Comparison of ENCODE assay signal across 11 mouse cellular contexts in the genomic region with DNA sequence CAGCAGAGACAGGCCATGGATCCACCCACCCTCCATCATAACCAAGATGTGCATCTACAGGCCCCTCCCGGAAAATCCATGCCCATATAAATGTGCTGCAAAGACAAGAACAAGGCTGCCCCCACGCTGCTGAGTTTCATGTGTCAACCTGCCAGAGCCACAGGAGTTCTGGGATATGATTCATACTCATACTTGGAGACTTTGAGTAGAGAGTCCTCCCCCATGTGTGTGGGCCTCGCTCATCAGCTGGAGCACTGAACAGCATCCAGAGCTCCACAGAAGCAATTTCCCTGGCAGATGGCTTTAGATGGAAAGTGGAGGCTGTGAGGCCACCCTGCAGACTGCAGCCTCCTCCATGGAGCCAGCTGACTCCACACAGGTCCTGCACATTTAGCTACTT. TPM values are rescaled to one million over a fixed set of nuclear protein-coding genes. Genes with fewer than 3 reads are reported as not detected.
DNase-seq lines count a peak whose midpoint lies in the region; ATAC-seq and TF ChIP-seq lines count a peak whose summit lies in the region.
"Had no signal": no experiment of that assay in that cellular context is flagged by ENCODE, and none has a peak within 500 bp of the region (broad histone marks: within the 10 kb centered on the region; RNA-seq: fewer than 3 reads in every experiment).

No protein-coding gene starts in this region.

- no peak for DNase-seq in midbrain, embryonic 10.5 days (ENCODE audit: low spot score)
- DNase-seq in midbrain, embryonic 11.5 days (ENCODE audit: low spot score, missing footprints) = no peak
- peak; percentile 40 to 77 for DNase-seq in frontal cortex, postnatal 10 days (ENCODE audit: low spot score in 2 of 2)
- peak; percentile 95 for DNase-seq in layer of hippocampus, adult 9-11 months
- peak; percentile 93 to 96 for DNase-seq in right cerebral cortex, postnatal 36 days (ENCODE audit: low spot score in 2 of 2)
- no peak for DNase-seq in lung, adult 2 months
- DNase-seq in thymus, postnatal 36 days = no peak

- TF ChIP-seq POLR2A in lung, adult 2 months (IDR thresholded peaks at IDR 0.05; ENCODE audit: borderline replicate concordance, extremely low read depth, low read depth, low read length) = no peak

- 93% methylated on average over 3 of the region's 3 CpGs for WGBS in midbrain, embryonic 10.5 days
- 91% methylated on average over 3 of the region's 3 CpGs for WGBS in midbrain, embryonic 11.5 days
- 69% methylated on average over 3 of the region's 3 CpGs for WGBS in lung, adult 2 months

- H3K9ac ChIP-seq in midbrain, embryonic 11.5 days (ENCODE audit: low read length) = no peak overlapping the region

- no peak for TF ChIP-seq CTCF in lung, adult 2 months (IDR thresholded peaks at IDR 0.05; ENCODE audit: insufficient read depth, low read length)

- no peak overlapping the region for H3K4me2 ChIP-seq in midbrain, embryonic 11.5 days

- H3K4me1 ChIP-seq in midbrain, embryonic 10.5 days = peaks cover 31% of the 10 kb centered on the region
- no peaks in the 10 kb centered on the region for H3K4me1 ChIP-seq in midbrain, embryonic 11.5 days (ENCODE audit: control insufficient read depth, insufficient read depth, low read length)
- peaks cover 7% of the 10 kb centered on the region; the same call in 1 of the 2 replicates for H3K4me1 ChIP-seq in lung, adult 2 months (ENCODE audit: control insufficient read depth, insufficient read depth, low read length)

- peaks cover 9% of the 10 kb centered on the region for H3K9me3 ChIP-seq in midbrain, embryonic 10.5 days (replicated peaks)
- H3K9me3 ChIP-seq in midbrain, embryonic 11.5 days (ENCODE audit: control insufficient read depth, low read length) = no peaks in the 10 kb centered on the region

- no peaks in the 10 kb centered on the region for H3K27me3 ChIP-seq in midbrain, embryonic 10.5 days (ENCODE audit: low read depth, poor library complexity, severe bottlenecking)
- H3K27me3 ChIP-seq in midbrain, embryonic 11.5 days (ENCODE audit: control insufficient read depth, insufficient read depth, low read length) = no peaks in the 10 kb centered on the region

- no peak for ATAC-seq in midbrain, embryonic 11.5 days (ENCODE audit: low FRiP score)
- ATAC-seq in erythroid progenitor cell, adult 5-6 weeks (replicated peaks; ENCODE audit: low FRiP score, poor library complexity, severe bottlenecking) = no peak

- no peaks in the 10 kb centered on the region for H3K36me3 ChIP-seq in midbrain, embryonic 10.5 days
- no peaks in the 10 kb centered on the region for H3K36me3 ChIP-seq in midbrain, embryonic 11.5 days (ENCODE audit: control insufficient read depth, insufficient read depth, low read length)

- H3K4me3 ChIP-seq in midbrain, embryonic 10.5 days = no peak overlapping the region
- H3K4me3 ChIP-seq in midbrain, embryonic 11.5 days (ENCODE audit: low read depth, low read length) = no peak overlapping the region
- H3K4me3 ChIP-seq in lung, adult 2 months (replicated peaks; ENCODE audit: extremely low read depth, low read depth, low read length) = no peak overlapping the region

- peak overlapping the region; percentile 17 for H3K27ac ChIP-seq in midbrain, embryonic 10.5 days (replicated peaks)
- no peak overlapping the region for H3K27ac ChIP-seq in midbrain, embryonic 11.5 days (ENCODE audit: low read depth, low read length)

RNA-seq across cellular contexts. Expression of a gene that starts 10.9 kb away (rescaled TPM):
- polyA plus RNA-seq in midbrain, embryonic 10.5 days (2016; fragmentation: Nextera tagmentation; extraction: Ambion mirVana) = 0.57 TPM in 1 of 2 replicates, not detected in the other
- 0.49 TPM in 1 of 2 replicates, not detected in the other for polyA plus RNA-seq in midbrain, embryonic 11.5 days (2014; fragmentation: Nextera tagmentation; extraction: Ambion mirVana)
- 5.6 and 8.4 TPM in 2 replicates for polyA plus RNA-seq in lung, adult 2 months (2012; rRNA removed)
- total RNA-seq in erythroid progenitor cell, adult 5-6 weeks (2015; ENCODE audit: low replicate concordance) = not detected in 2 replicates
- total RNA-seq in erythroid progenitor cell, adult 5-6 weeks (2017; ENCODE audit: low replicate concordance) = not detected in 2 replicates
- total RNA-seq: liver, adult 2 months; MEL had no signal
- polyA plus RNA-seq: neural tube, embryonic 11.5 days had no signal

Comparison
In these comparisons a context has a peak if more than half of its experiments do, and no peak if none do; other contexts are left out.
1. DNase-seq: peak in frontal cortex, postnatal 10 days (2 of 2), layer of hippocampus, adult 9-11 months (single experiment) and right cerebral cortex, postnatal 36 days (2 of 2); none in midbrain, embryonic 10.5 days (single experiment), midbrain, embryonic 11.5 days (single experiment), lung, adult 2 months (single experiment) and thymus, postnatal 36 days (0 of 2).